Mouse (Mus musculus): ENCODE data around the gene Olfr286. TPM values are rescaled to one million over a fixed set of nuclear protein-coding genes. Genes with fewer than 3 reads are reported as not detected.

The Olfr286 gene
- polyA plus RNA-seq (2015; fragmentation: Nextera tagmentation; extraction: Ambion mirVana), result 0.06 TPM in 1 of 2 replicates, not detected in the other

GRCm38 (mm10) chr15:98234350-98234749, at the start of gene Olfr286:
Gene Olfr286 (minus strand): TSS chr15:98234450.
- Histone ChIP-seq H3K36me3 (no peaks in the 10 kb centered on the region), H3K27me3 (replicated peaks) (no peaks in the 10 kb centered on the region), H3K4me2 (no peak within 1 kb of the TSS), H3K4me1 (no peaks in the 10 kb centered on the region), H3K4me3 (replicated peaks) (no peak within 1 kb of the TSS), H3K27ac (replicated peaks) (no peak within 1 kb of the TSS), H3K9me3 (replicated peaks) (no peaks in the 10 kb centered on the region), H3K9ac (replicated peaks) (no peak within 1 kb of the TSS)
- WGBS, result 90% methylated on average over 4 of the region's 4 CpGs
- no peak for ATAC-seq (ENCODE audit: low FRiP score)

GRCm38 (mm10) chr15:98257776-98258175, 23.5 kb upstream of the Olfr286 start:
- Histone ChIP-seq H3K4me2 (no peak overlapping the region), H3K9ac (replicated peaks) (no peak overlapping the region), H3K9me3 (replicated peaks) (no peaks in the 10 kb centered on the region), H3K27me3 (replicated peaks) (no peaks in the 10 kb centered on the region), H3K36me3 (no peaks in the 10 kb centered on the region), H3K27ac (replicated peaks) (no peak overlapping the region), H3K4me1 (no peaks in the 10 kb centered on the region), H3K4me3 (replicated peaks) (no peak overlapping the region)
- ATAC-seq (ENCODE audit: low FRiP score), result no peak
- WGBS, result 87% methylated on average over 7 of the region's 7 CpGs

- no peaks in the 10 kb centered on the region for H3K27me3 ChIP-seq (replicated peaks)
- H3K4me3 ChIP-seq (replicated peaks), result no peak within 1 kb of the TSS
- no peak within 1 kb of the TSS for H3K27ac ChIP-seq (replicated peaks)
- H3K9ac ChIP-seq (replicated peaks), result no peak within 1 kb of the TSS
- no peak within 1 kb of the TSS for H3K4me2 ChIP-seq
- no peaks in the 10 kb centered on the region for H3K4me1 ChIP-seq
- ATAC-seq (ENCODE audit: low FRiP score), result no peak
- H3K36me3 ChIP-seq, result no peaks in the 10 kb centered on the region
- H3K9me3 ChIP-seq (replicated peaks), result no peaks in the 10 kb centered on the region
- 89% methylated on average over 8 of the region's 8 CpGs for WGBS
Observed at GRCm38 (mm10) chr15:98257193-98257592, 22.9 kb upstream of the Olfr286 start, which contains the start of gene H1fnt. Gene H1fnt (minus strand): TSS chr15:98257293.

DNA sequence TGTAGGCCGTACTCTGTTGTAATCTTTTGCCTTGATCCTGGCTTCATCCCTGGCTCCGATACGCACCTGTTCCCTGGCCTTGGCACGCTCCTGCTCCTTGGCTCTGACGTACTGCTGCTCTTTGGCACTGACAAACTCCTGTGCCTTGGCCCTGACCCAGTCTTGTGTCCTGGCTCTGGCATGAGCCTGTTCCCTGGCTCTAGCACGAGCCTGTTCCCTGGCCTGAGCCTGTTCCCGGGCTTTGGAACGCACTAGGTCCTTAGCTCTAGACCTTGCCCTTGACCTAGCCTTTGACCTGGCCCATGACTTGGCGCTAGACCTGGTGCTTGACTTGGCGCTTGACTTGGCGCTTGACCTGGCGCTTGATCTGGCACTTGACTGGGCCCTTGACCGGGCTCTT, 22.0 kb upstream of the Olfr286 start:
- WGBS, result 95% methylated on average over 13 of the region's 13 CpGs
- H3K4me3 ChIP-seq (replicated peaks), result no peak overlapping the region
- no peak overlapping the region for H3K27ac ChIP-seq (replicated peaks)
- no peaks in the 10 kb centered on the region for H3K4me1 ChIP-seq
- H3K36me3 ChIP-seq, result no peaks in the 10 kb centered on the region
- no peaks in the 10 kb centered on the region for H3K9me3 ChIP-seq (replicated peaks)
- no peak overlapping the region for H3K9ac ChIP-seq (replicated peaks)
- ATAC-seq (ENCODE audit: low FRiP score), result no peak
- no peak overlapping the region for H3K4me2 ChIP-seq
- no peaks in the 10 kb centered on the region for H3K27me3 ChIP-seq (replicated peaks)

DNA sequence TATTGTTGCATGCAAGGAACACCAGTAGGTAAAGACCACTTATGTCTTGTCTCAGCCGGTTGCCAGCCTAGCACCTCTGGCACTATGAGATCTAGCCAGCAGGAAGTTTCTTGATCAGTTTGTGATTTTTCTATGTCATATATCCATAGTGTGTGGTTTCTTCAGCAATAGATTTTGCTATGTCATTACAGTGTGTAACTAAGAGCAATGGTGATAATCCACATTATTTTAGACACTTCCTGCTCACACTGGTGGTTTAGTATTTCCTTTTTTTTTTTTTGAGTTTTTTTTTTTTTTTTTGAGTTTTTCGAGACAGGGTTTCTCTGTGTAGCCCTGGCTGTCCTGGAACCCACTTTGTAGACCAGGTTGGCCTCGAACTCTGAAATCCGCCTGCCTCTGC, 1.2 kb upstream of the Olfr286 start:
- 96% methylated on average over 4 of the region's 4 CpGs for WGBS
- Histone ChIP-seq H3K27ac (replicated peaks) (no peak overlapping the region), H3K36me3 (no peaks in the 10 kb centered on the region), H3K4me3 (replicated peaks) (no peak overlapping the region), H3K9ac (replicated peaks) (no peak overlapping the region), H3K9me3 (replicated peaks) (no peaks in the 10 kb centered on the region), H3K27me3 (replicated peaks) (no peaks in the 10 kb centered on the region), H3K4me2 (no peak overlapping the region), H3K4me1 (no peaks in the 10 kb centered on the region)
- no peak for ATAC-seq (ENCODE audit: low FRiP score)

GRCm38 (mm10) chr15:98226096-98226495, 8.2 kb downstream of the Olfr286 start:
- no peak for ATAC-seq (ENCODE audit: low FRiP score)
- 70% methylated on average over 7 of the region's 7 CpGs for WGBS

GRCm38 (mm10) chr15:98225610-98226009, 8.6 kb downstream of the Olfr286 start:
- Histone ChIP-seq H3K4me2 (0 out of 2 replicates have a peak overlapping the region, but pooled peaks have one; percentile 5), H3K4me3 (replicated peaks) (no peak overlapping the region), H3K4me1 (no peaks in the 10 kb centered on the region), H3K27me3 (replicated peaks) (no peaks in the 10 kb centered on the region), H3K36me3 (no peaks in the 10 kb centered on the region), H3K9ac (replicated peaks) (no peak overlapping the region), H3K9me3 (replicated peaks) (no peaks in the 10 kb centered on the region), H3K27ac (replicated peaks) (no peak overlapping the region)
- 46% methylated on average over 16 of the region's 16 CpGs for WGBS
- ATAC-seq (ENCODE audit: low FRiP score), result no peak

More at GRCm38 (mm10) chr15:98226096-98226495, 8.2 kb downstream of the Olfr286 start:
- H3K4me1 ChIP-seq, result no peaks in the 10 kb centered on the region
- no peak overlapping the region for H3K4me2 ChIP-seq
- H3K4me3 ChIP-seq (replicated peaks), result no peak overlapping the region
- H3K9ac ChIP-seq (replicated peaks), result no peak overlapping the region
- no peak overlapping the region for H3K27ac ChIP-seq (replicated peaks)
- H3K36me3 ChIP-seq, result no peaks in the 10 kb centered on the region
- no peaks in the 10 kb centered on the region for H3K9me3 ChIP-seq (replicated peaks)
- no peaks in the 10 kb centered on the region for H3K27me3 ChIP-seq (replicated peaks)

DNA sequence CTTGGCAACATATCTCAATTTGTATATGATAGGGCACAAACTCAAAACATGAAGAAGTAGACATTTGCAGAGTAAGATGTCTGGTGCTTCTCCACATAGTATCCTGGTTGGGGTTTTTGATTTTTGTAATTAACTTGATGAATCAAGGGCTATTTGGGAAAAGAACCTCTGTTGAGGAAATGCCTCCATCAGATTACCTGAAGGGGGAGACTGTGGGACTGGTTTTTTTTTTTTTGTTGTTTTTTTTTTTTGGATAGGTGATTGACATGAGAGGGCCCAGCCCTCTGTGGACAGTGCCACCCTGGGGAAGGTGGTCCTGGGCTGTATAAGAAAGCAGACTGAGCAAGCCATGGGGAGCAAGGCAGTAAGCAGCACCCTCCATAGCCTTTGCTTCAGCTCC, 11.9 kb downstream of the Olfr286 start:
- H3K9ac ChIP-seq (replicated peaks), result no peak overlapping the region
- H3K27me3 ChIP-seq (replicated peaks), result no peaks in the 10 kb centered on the region
- ATAC-seq (ENCODE audit: low FRiP score), result no peak
- no peaks in the 10 kb centered on the region for H3K4me1 ChIP-seq
- no peak overlapping the region for H3K4me3 ChIP-seq (replicated peaks)
- H3K27ac ChIP-seq (replicated peaks), result no peak overlapping the region
- no peaks in the 10 kb centered on the region for H3K9me3 ChIP-seq (replicated peaks)
- no peak overlapping the region for H3K4me2 ChIP-seq
- no peaks in the 10 kb centered on the region for H3K36me3 ChIP-seq

- ATAC-seq (ENCODE audit: low FRiP score), result no peak
- 72% methylated on average over 4 of the region's 4 CpGs for WGBS
- Histone ChIP-seq H3K9ac (replicated peaks) (no peak within 1 kb of the TSS), H3K4me1 (no peaks in the 10 kb centered on the region), H3K36me3 (no peaks in the 10 kb centered on the region), H3K4me3 (replicated peaks) (no peak within 1 kb of the TSS), H3K27ac (replicated peaks) (no peak within 1 kb of the TSS), H3K4me2 (no peak within 1 kb of the TSS), H3K27me3 (replicated peaks) (no peaks in the 10 kb centered on the region), H3K9me3 (replicated peaks) (no peaks in the 10 kb centered on the region)
Observed at GRCm38 (mm10) chr15:98220877-98221276, 13.4 kb downstream of the Olfr286 start, which contains the start of the genes Gm44579 and Olfr287. Gene Gm44579 (minus strand): TSS chr15:98220977. Gene Olfr287 (minus strand): TSS chr15:98221056.

GRCm38 (mm10) chr15:98214130-98214529, 20.1 kb downstream of the Olfr286 start:
- Histone ChIP-seq H3K4me1 (no peaks in the 10 kb centered on the region), H3K4me2 (no peak overlapping the region), H3K27ac (replicated peaks) (no peak overlapping the region), H3K27me3 (replicated peaks) (no peaks in the 10 kb centered on the region), H3K9me3 (replicated peaks) (no peaks in the 10 kb centered on the region), H3K4me3 (replicated peaks) (no peak overlapping the region), H3K9ac (replicated peaks) (no peak overlapping the region), H3K36me3 (no peaks in the 10 kb centered on the region)
- WGBS, result 79% methylated on average over 5 of the region's 5 CpGs
- ATAC-seq (ENCODE audit: low FRiP score), result no peak

DNA sequence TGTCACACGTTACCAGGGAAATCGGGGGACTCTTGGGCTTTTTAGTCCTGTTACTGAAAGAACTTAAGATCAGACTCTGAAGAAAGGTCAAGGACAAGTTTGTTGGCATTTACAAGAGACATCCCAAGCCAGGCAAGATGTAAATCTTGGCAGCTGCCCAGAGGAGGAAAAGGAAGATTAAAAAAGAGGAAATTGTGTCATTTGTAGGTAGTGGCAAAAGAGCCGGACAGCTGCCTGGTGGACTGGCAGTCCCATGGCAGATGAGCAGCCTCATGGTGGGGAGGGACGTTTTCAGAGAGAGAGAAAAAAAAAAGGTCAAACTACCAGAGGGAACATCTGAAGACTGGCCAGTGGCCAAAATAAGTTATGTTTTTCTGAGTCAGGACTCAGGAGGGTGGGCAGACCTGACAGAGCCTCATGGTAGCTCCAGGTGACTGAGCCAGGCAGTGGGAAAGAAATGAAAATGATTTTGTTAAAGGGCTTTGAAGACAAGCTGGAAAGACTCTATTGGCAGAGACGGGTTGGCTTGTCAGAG, 20.8 kb downstream of the Olfr286 start:
- H3K27ac ChIP-seq (replicated peaks), result no peak overlapping the region
- H3K4me2 ChIP-seq, result no peak overlapping the region
- H3K4me3 ChIP-seq (replicated peaks), result no peak overlapping the region
- no peak overlapping the region for H3K9ac ChIP-seq (replicated peaks)
- 81% methylated on average over 5 of the region's 5 CpGs for WGBS
- H3K9me3 ChIP-seq (replicated peaks), result no peaks in the 10 kb centered on the region
- H3K4me1 ChIP-seq, result no peaks in the 10 kb centered on the region
- no peak for ATAC-seq (ENCODE audit: low FRiP score)
- no peaks in the 10 kb centered on the region for H3K36me3 ChIP-seq
- no peaks in the 10 kb centered on the region for H3K27me3 ChIP-seq (replicated peaks)

GRCm38 (mm10) chr15:98209676-98210075, 24.6 kb downstream of the Olfr286 start:
- Histone ChIP-seq H3K36me3 (no peaks in the 10 kb centered on the region), H3K4me3 (replicated peaks) (no peak overlapping the region), H3K4me1 (no peaks in the 10 kb centered on the region), H3K9ac (replicated peaks) (no peak overlapping the region), H3K4me2 (no peak overlapping the region), H3K9me3 (replicated peaks) (no peaks in the 10 kb centered on the region), H3K27me3 (replicated peaks) (no peaks in the 10 kb centered on the region), H3K27ac (replicated peaks) (no peak overlapping the region)
- WGBS, result 84% methylated on average over 7 of the region's 7 CpGs
- ATAC-seq (ENCODE audit: low FRiP score), result no peak
